Mouse (Mus musculus) lung, postnatal 0 days (tissue): ENCODE results near the gene Zbtb17.

Experiments
- CTCF ChIP-seq: IDR thresholded peaks from 2 replicates; pipeline ENCODE4 v1.5.1; 2016; ENCODE audit warnings: antibody characterized with exemption, mild to moderate bottlenecking
- EP300 ChIP-seq: IDR thresholded peaks from 2 replicates; pipeline ENCODE4 v1.6.1; 2016; ENCODE audit warnings: antibody characterized with exemption, mild to moderate bottlenecking, control low read depth

DNA sequence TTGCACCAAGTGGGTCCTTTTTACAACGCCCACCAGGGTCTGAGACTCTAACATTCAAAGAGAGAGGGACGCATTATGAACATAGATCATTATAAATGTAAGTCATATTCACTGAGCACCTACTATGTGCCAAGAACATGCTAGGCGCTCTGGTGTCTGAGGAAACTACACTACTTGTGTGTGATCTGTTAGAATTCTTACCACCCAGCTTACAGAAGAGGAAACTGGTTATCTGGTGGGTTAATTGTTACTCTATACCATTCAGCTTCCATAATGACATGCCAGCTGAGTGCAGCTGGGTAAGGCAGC, 39.2 kb upstream of the Zbtb17 start:
- TF ChIP-seq CTCF (no peak), EP300 (no peak)
